Mouse (Mus musculus) myocyte (in vitro differentiated cells): ENCODE measurements around the gene Bysl. TPM values are rescaled to one million over a fixed set of nuclear protein-coding genes. Genes with fewer than 3 reads are reported as not detected.
A peak's percentile ranks its signal among the peaks of the same experiment; 100 is the strongest.

Source experiments
- H3K27me3 ChIP-seq: one replicate; pipeline ENCODE4 v1.6.1; 2011; ENCODE audit not compliant: control insufficient read depth, insufficient read depth, insufficient read length
- H3K36me3 ChIP-seq: one replicate; pipeline ENCODE4 v1.6.1; 2011; ENCODE audit not compliant: control insufficient read depth, insufficient read depth
- H3K4me2 ChIP-seq: one replicate; pipeline ENCODE4 v1.6.1; 2011; ENCODE audit warnings: low read depth, control low read depth
- H3K4me3 ChIP-seq: one replicate; pipeline ENCODE4 v1.5.1; 2011; ENCODE audit warnings: mild to moderate bottlenecking, control low read depth, moderate library complexity
- H3K79me2 ChIP-seq: one replicate; pipeline ENCODE4 v1.6.1; 2011; ENCODE audit not compliant: control insufficient read depth, insufficient read depth
- H3ac ChIP-seq: one replicate; pipeline ENCODE4 v1.6.1; 2011; ENCODE audit not compliant: control insufficient read depth, insufficient read length
- CEBPB ChIP-seq: IDR thresholded peaks from 2 replicates; pipeline ENCODE4 v1.6.1; 2011; ENCODE audit warnings: mild to moderate bottlenecking, moderate library complexity; ENCODE audit not compliant: poor library complexity, insufficient read depth, severe bottlenecking
- E2F4 ChIP-seq: IDR thresholded peaks from one replicate; pipeline ENCODE4 v1.6.1; 2011; ENCODE audit warnings: mild to moderate bottlenecking, control low read depth, moderate library complexity; ENCODE audit not compliant: insufficient read depth
- MAX ChIP-seq: IDR thresholded peaks from one replicate; pipeline ENCODE4 v1.6.1; 2011; ENCODE audit warnings: low read depth, mild to moderate bottlenecking, control low read depth
- MYOD1 ChIP-seq, 3 experiments: IDR thresholded peaks; one replicate each; pipeline ENCODE4 v1.6.1; 2011; ENCODE audit warnings: control low read depth in 2 of 3, low read depth in 2 of 3, mild to moderate bottlenecking in 2 of 3, moderate library complexity in 1 of 3; ENCODE audit not compliant: insufficient read length in 2 of 3, control insufficient read depth in 1 of 3
- MYOG ChIP-seq, 3 experiments: IDR thresholded peaks; one replicate each; pipeline ENCODE4 v1.6.1; 2011; ENCODE audit warnings: control low read depth in 2 of 3, low read depth in 2 of 3, mild to moderate bottlenecking in 2 of 3; ENCODE audit not compliant: insufficient read length in 2 of 3, control insufficient read depth in 1 of 3, insufficient read depth in 1 of 3
- POLR2A ChIP-seq: IDR thresholded peaks from one replicate; pipeline ENCODE4 v1.6.1; 2011; ENCODE audit warnings: low read depth, mild to moderate bottlenecking, control low read depth, moderate library complexity; ENCODE audit not compliant: insufficient read length
- POLR2AphosphoS2 ChIP-seq: IDR thresholded peaks from one replicate; pipeline ENCODE4 v1.6.1; 2011; ENCODE audit warnings: low read depth, control low read depth; ENCODE audit not compliant: insufficient read length
- REST ChIP-seq: IDR thresholded peaks from one replicate; pipeline ENCODE4 v1.6.1; 2011; ENCODE audit warnings: mild to moderate bottlenecking, control low read depth, moderate library complexity; ENCODE audit not compliant: insufficient read depth, insufficient read length
- SRF ChIP-seq: IDR thresholded peaks from one replicate; pipeline ENCODE4 v1.6.1; 2011; ENCODE audit warnings: low read depth; ENCODE audit not compliant: control insufficient read depth, insufficient read length
- TCF12 ChIP-seq: IDR thresholded peaks from one replicate; pipeline ENCODE4 v1.6.1; 2011; ENCODE audit warnings: mild to moderate bottlenecking, control low read depth; ENCODE audit not compliant: poor library complexity, insufficient read depth, severe bottlenecking
- TCF3 ChIP-seq: IDR thresholded peaks from one replicate; pipeline ENCODE4 v1.6.1; 2011; ENCODE audit warnings: low read depth, control low read depth; ENCODE audit not compliant: insufficient read length
- USF1 ChIP-seq: IDR thresholded peaks from one replicate; pipeline ENCODE4 v1.6.1; 2011; ENCODE audit warnings: low read depth, mild to moderate bottlenecking, control low read depth, moderate library complexity
- polyA plus RNA-seq: library from polyadenylated mRNA; unstranded; fragments of >200 nt; fragmentation: generic; extraction: Trizol; gene quantifications from one replicate; pipeline ENCODE4 v1.2.1, GENCODE M21; 2012; ENCODE audit warnings: missing spikeins

The Bysl gene
- polyA plus RNA-seq, 1 experiment = 41.0 TPM

DNA sequence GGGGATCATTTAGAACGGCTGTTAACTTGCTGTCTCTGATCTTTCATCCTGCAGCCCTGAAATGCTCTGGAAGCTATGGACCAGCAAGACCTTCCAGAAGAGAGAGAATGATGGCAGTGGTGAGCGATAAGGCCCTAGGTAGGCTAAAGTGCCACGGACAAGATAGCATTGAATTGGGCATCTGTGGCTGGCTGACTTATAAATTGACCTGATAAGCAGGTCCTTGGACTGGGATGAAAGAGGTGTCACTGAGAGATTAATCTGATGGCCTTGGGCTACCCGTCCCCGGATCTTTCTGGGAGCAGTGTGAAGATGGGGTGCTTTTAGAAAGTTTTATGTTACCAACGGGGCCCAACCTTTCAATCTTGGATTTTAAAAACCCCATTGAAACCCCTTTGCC is 32.6 kb downstream of the Bysl start:
- no peak overlapping the region for H3K4me2 ChIP-seq
- TF ChIP-seq SRF (no peak), MYOD1 (IDR thresholded peaks at IDR 0.05; ENCODE audit: control insufficient read depth in 1 of 3, insufficient read length in 2 of 3, low read depth in 2 of 3) (no peak), REST (no peak)
- no peaks in the 10 kb centered on the region for H3K36me3 ChIP-seq

DNA sequence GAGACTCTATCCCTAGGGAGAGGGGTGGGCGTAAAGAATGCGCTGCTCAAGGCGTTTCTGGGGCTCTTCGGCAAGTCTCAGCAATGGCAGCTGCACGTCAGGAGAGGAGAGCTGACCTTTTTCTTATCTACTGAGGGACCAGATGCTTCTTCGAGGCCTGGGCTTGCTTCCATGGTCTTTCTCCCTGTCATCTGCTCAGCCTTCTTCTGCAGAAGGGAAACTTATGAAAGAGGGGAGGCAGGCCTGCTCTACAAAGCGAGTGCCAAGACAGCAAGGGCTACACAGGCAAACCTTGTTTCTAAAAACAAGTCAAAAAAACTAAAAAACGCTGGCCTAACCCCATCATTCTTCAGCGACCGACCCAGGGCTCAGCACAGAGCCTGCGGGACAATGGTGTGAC is 36.5 kb downstream of the Bysl start:
- Histone ChIP-seq H3ac (no peak overlapping the region), H3K27me3 (no peaks in the 10 kb centered on the region), H3K4me2 (no peak overlapping the region), H3K4me3 (no peak overlapping the region), H3K36me3 (no peaks in the 10 kb centered on the region), H3K79me2 (no peaks in the 10 kb centered on the region)
- TF ChIP-seq MYOD1 (IDR thresholded peaks at IDR 0.05; ENCODE audit: control insufficient read depth in 1 of 3, insufficient read length in 2 of 3, low read depth in 2 of 3) (peak in 1 of 3 experiments; percentile 13), SRF (no peak), E2F4 (no peak), REST (no peak), CEBPB (no peak), USF1 (no peak)

More for the DNA sequence above, 32.6 kb downstream of the Bysl start:
- no peaks in the 10 kb centered on the region for H3K79me2 ChIP-seq
- H3K27me3 ChIP-seq = no peaks in the 10 kb centered on the region
- H3ac ChIP-seq = no peak overlapping the region
- H3K4me3 ChIP-seq = no peak overlapping the region

DNA sequence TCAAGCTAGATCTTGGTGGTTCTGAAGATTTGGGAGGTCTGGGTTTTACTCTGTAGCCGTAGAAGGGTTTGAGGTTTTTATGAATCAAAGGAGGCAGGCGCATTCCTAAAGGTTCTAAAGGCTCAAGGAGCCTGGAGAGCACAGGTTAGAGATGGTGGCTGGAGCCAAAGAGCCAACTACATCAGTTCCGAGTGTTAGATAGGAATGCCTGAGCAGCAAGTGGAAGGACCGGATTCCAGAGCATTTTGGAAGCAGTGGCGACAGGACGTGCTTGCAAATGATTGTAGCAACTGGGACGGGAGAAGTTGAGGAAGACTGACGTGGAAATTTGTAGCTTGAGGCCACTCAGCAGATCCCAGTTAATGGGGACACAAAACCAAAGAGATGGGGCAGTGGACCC is 37.3 kb downstream of the Bysl start:
- no peak overlapping the region for H3ac ChIP-seq
- no peak overlapping the region for H3K4me2 ChIP-seq
- no peaks in the 10 kb centered on the region for H3K27me3 ChIP-seq
- H3K79me2 ChIP-seq = no peaks in the 10 kb centered on the region
- TF ChIP-seq POLR2A (no peak), TCF3 (no peak), MAX (no peak), REST (no peak), CEBPB (no peak), MYOG (IDR thresholded peaks at IDR 0.05; ENCODE audit: control insufficient read depth in 1 of 3, insufficient read depth in 1 of 3, insufficient read length in 2 of 3, low read depth in 2 of 3) (no peak), E2F4 (no peak), POLR2AphosphoS2 (no peak), MYOD1 (IDR thresholded peaks at IDR 0.05; ENCODE audit: control insufficient read depth in 1 of 3, insufficient read length in 2 of 3, low read depth in 2 of 3) (no peak), USF1 (no peak), TCF12 (no peak), SRF (no peak)
- no peak overlapping the region for H3K4me3 ChIP-seq
- H3K36me3 ChIP-seq = no peaks in the 10 kb centered on the region

DNA sequence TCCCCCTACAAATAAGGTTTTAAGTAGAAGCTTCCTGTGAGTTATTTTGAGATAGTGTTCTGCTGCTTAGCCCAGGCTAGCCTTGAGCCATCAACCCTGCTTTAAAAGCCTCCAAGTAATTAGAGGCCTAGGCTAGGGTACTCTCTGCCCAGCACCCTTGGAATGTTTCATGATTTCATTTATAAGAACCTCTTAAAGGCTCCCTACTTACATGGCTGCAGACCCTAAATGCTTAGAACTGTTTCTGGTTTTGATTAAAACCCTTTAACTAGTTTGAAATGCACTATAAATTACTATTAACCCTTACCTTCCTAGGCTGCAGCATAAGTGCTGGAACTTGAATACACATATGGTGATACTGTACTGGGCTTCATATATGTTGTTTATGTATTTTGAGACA is 38.9 kb downstream of the Bysl start:
- no peak overlapping the region for H3K4me3 ChIP-seq
- H3K4me2 ChIP-seq = no peak overlapping the region
- no peaks in the 10 kb centered on the region for H3K27me3 ChIP-seq
- no peaks in the 10 kb centered on the region for H3K36me3 ChIP-seq
- no peaks in the 10 kb centered on the region for H3K79me2 ChIP-seq
- TF ChIP-seq SRF = no peak
- TF ChIP-seq POLR2AphosphoS2 = no peak
- H3ac ChIP-seq = no peak overlapping the region

DNA sequence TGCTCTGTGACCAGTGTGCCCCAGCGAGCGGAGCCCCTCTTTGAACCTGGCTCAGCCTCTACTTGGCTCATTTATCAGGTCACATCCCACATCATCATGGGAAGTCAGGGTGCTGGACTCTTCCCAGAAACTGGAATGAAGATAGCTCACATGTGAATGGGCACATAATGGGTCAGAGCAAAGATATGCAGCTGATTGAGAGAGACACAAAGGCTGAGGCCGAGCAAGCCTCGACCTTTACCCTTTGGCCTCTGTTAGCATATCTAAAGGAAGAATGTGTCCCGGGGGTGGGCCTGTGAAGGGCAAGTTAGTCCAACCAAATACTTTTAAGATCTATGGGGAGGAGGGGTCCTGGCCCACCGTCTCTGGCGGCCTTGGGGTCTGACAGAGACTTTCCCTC is 39.7 kb downstream of the Bysl start:
- no peaks in the 10 kb centered on the region for H3K27me3 ChIP-seq
- H3K79me2 ChIP-seq = no peaks in the 10 kb centered on the region
- no peaks in the 10 kb centered on the region for H3K36me3 ChIP-seq
- no peak overlapping the region for H3K4me3 ChIP-seq
- H3ac ChIP-seq = no peak overlapping the region
- no peak overlapping the region for H3K4me2 ChIP-seq
- TF ChIP-seq MAX = no peak
- no peak for TF ChIP-seq MYOG (IDR thresholded peaks at IDR 0.05; ENCODE audit: control insufficient read depth in 1 of 3, insufficient read depth in 1 of 3, insufficient read length in 2 of 3, low read depth in 2 of 3)
- no peak for TF ChIP-seq TCF12
- TF ChIP-seq E2F4 = no peak
- TF ChIP-seq MYOD1 (IDR thresholded peaks at IDR 0.05; ENCODE audit: control insufficient read depth in 1 of 3, insufficient read length in 2 of 3, low read depth in 2 of 3) = no peak
- TF ChIP-seq SRF = no peak
- no peak for TF ChIP-seq POLR2A

DNA sequence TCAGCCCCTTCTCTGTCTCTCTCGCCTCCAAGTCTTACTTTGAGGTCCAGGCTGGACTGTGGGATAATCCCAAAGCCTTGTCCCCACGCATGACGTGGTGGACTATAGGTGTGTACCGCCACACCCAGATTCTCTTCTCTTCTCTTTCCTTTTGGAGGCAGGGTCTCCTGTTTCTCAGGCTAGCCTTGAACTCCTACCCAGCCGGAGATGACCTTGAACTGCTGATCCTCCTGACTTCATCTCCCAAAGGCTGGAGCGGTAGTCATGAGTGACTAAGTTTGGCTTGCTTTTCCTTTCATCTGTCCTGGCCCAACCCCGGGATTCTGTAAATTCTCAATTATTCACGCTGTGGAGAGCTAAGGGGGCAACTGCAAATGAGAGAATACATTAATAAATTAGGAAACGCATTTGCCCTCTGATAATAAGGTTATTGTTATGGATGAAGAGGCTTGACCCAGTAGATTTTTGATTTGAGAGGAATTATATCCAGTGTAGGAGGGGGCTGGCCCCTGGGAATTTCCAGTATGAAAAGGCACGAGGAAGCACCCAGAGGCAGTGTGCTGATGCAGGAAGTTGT is 42.3 kb downstream of the Bysl start:
- no peak overlapping the region for H3K4me2 ChIP-seq
- no peaks in the 10 kb centered on the region for H3K36me3 ChIP-seq
- H3ac ChIP-seq = no peak overlapping the region
- no peak overlapping the region for H3K4me3 ChIP-seq
- TF ChIP-seq USF1 (no peak), CEBPB (no peak), REST (no peak), MAX (no peak), SRF (no peak), MYOG (IDR thresholded peaks at IDR 0.05; ENCODE audit: control insufficient read depth in 1 of 3, insufficient read depth in 1 of 3, insufficient read length in 2 of 3, low read depth in 2 of 3) (no peak), TCF12 (no peak), POLR2AphosphoS2 (no peak), E2F4 (no peak)
- no peaks in the 10 kb centered on the region for H3K27me3 ChIP-seq
- no peaks in the 10 kb centered on the region for H3K79me2 ChIP-seq
